9 mouse cellular contexts compared by ENCODE assay signal in the genomic region with DNA sequence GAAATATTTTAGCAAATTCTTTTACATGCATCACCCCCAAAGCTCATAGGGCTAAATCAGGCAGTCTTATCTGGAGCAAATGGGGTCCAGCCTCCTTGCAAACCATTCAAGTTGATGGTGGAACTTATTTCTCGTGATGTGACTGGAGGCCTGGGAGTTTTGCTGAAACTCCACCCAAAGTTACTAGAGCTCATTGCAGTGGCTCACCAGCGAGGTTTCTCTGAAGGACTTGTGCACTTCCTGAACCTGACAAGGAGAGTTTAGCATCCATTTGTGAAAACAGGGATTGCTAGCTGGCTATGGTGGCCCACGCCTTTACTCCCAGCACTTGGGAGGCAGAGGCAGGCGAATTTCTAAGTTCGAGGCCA. TPM values are rescaled to one million over a fixed set of nuclear protein-coding genes. Genes with fewer than 3 reads are reported as not detected.
DNase-seq lines count a peak whose midpoint lies in the region; ATAC-seq and TF ChIP-seq lines count a peak whose summit lies in the region.
"Had no signal": no experiment of that assay in that cellular context is flagged by ENCODE, and none has a peak within 500 bp of the region (broad histone marks: within the 10 kb centered on the region; RNA-seq: fewer than 3 reads in every experiment).

No protein-coding gene starts in this region.

- no peaks in the 10 kb centered on the region for H3K27me3 ChIP-seq in kidney, postnatal 0 days (ENCODE audit: insufficient read depth, low read length)
- H3K27me3 ChIP-seq in midbrain, embryonic 13.5 days = no peaks in the 10 kb centered on the region
- H3K27me3 ChIP-seq in midbrain, postnatal 0 days (ENCODE audit: insufficient read depth, low read length) = no peaks in the 10 kb centered on the region
- H3K27me3 ChIP-seq in limb, embryonic 10.5 days (ENCODE audit: low read depth, poor library complexity, severe bottlenecking) = no peaks in the 10 kb centered on the region
- H3K27me3 ChIP-seq: hindbrain, embryonic 13.5 days; Patski had no signal

- 0 out of 2 replicates have a peak overlapping the region, but pooled peaks have one; percentile 81 for H3K27ac ChIP-seq in kidney, postnatal 0 days
- H3K27ac ChIP-seq in midbrain, embryonic 13.5 days = 0 out of 2 replicates have a peak overlapping the region, but pooled peaks have one; percentile 86
- no peak overlapping the region for H3K27ac ChIP-seq in midbrain, postnatal 0 days (ENCODE audit: low read depth, low read length)
- no peak overlapping the region for H3K27ac ChIP-seq in limb, embryonic 10.5 days

- DNase-seq in kidney, postnatal 0 days (ENCODE audit: low spot score) = no peak
- no peak for DNase-seq in kidney, postnatal 36 days
- no peak for DNase-seq in midbrain, postnatal 0 days (ENCODE audit: low spot score)
- DNase-seq in limb, embryonic 10.5 days (ENCODE audit: low spot score) = no peak
- DNase-seq in embryo, embryonic 9.5 days (ENCODE audit: extremely low spot score) = no peak
- DNase-seq in cerebellum, adult 11 months = no peak

- TF ChIP-seq CTCF in kidney, postnatal 0 days (IDR thresholded peaks at IDR 0.05; ENCODE audit: low read depth) = no peak
- no peak for TF ChIP-seq CTCF in midbrain, postnatal 0 days (IDR thresholded peaks at IDR 0.05)

- no peaks in the 10 kb centered on the region for H3K36me3 ChIP-seq in kidney, postnatal 0 days (ENCODE audit: insufficient read depth, low read length)
- H3K36me3 ChIP-seq in midbrain, embryonic 13.5 days = 0 out of 2 replicates have a peak, but pooled peaks cover 4% of the 10 kb centered on the region
- no peaks in the 10 kb centered on the region for H3K36me3 ChIP-seq in midbrain, postnatal 0 days (ENCODE audit: insufficient read depth, low read length)
- H3K36me3 ChIP-seq in limb, embryonic 10.5 days = no peaks in the 10 kb centered on the region; the same call in 1 of the 2 replicates
- H3K36me3 ChIP-seq: hindbrain, embryonic 13.5 days had no signal

- WGBS in kidney, postnatal 0 days = 76% methylated on average over 5 of the region's 5 CpGs
- 78% methylated on average over 5 of the region's 5 CpGs for WGBS in midbrain, embryonic 13.5 days
- WGBS in midbrain, postnatal 0 days = 87% methylated on average over 5 of the region's 5 CpGs
- 88% methylated on average over 5 of the region's 5 CpGs for WGBS in limb, embryonic 10.5 days

- no peak overlapping the region for H3K4me3 ChIP-seq in kidney, postnatal 0 days (replicated peaks; ENCODE audit: low read depth, low read length)
- H3K4me3 ChIP-seq in midbrain, embryonic 13.5 days (replicated peaks) = no peak overlapping the region
- no peak overlapping the region for H3K4me3 ChIP-seq in midbrain, postnatal 0 days (ENCODE audit: low read depth, low read length)
- H3K4me3 ChIP-seq in limb, embryonic 10.5 days = 0 out of 2 replicates have a peak overlapping the region, but pooled peaks have one; percentile 90

- 0 out of 2 replicates have a peak overlapping the region, but pooled peaks have one; percentile 94 for H3K9ac ChIP-seq in kidney, postnatal 0 days (ENCODE audit: low read depth, low read length)
- no peak overlapping the region for H3K9ac ChIP-seq in midbrain, embryonic 13.5 days (replicated peaks)
- no peak overlapping the region for H3K9ac ChIP-seq in midbrain, postnatal 0 days (replicated peaks; ENCODE audit: low read length, poor library complexity, severe bottlenecking)

- ATAC-seq in kidney, postnatal 0 days (replicated peaks; ENCODE audit: low FRiP score, low read depth) = no peak
- ATAC-seq in midbrain, embryonic 13.5 days = no peak
- no peak for ATAC-seq in midbrain, postnatal 0 days (ENCODE audit: low FRiP score)

- H3K9me3 ChIP-seq in kidney, postnatal 0 days (replicated peaks; ENCODE audit: low read length) = no peaks in the 10 kb centered on the region
- no peaks in the 10 kb centered on the region for H3K9me3 ChIP-seq in midbrain, embryonic 13.5 days
- H3K9me3 ChIP-seq in midbrain, postnatal 0 days (ENCODE audit: low read length) = no peaks in the 10 kb centered on the region
- H3K9me3 ChIP-seq in limb, embryonic 10.5 days (replicated peaks) = no peaks in the 10 kb centered on the region
- H3K9me3 ChIP-seq: hindbrain, embryonic 13.5 days had no signal

- peaks cover 6% of the 10 kb centered on the region; the same call in 1 of the 2 replicates for H3K4me1 ChIP-seq in kidney, postnatal 0 days (replicated peaks; ENCODE audit: insufficient read depth, low read length)
- H3K4me1 ChIP-seq in midbrain, embryonic 13.5 days (replicated peaks) = peaks cover 31% of the 10 kb centered on the region
- H3K4me1 ChIP-seq in midbrain, postnatal 0 days (ENCODE audit: insufficient read depth, low read length) = peaks cover 14% of the 10 kb centered on the region
- peaks cover 34% of the 10 kb centered on the region for H3K4me1 ChIP-seq in limb, embryonic 10.5 days

- H3K4me2 ChIP-seq in kidney, postnatal 0 days (ENCODE audit: low read length) = peak overlapping the region; percentile 93; the same call in 1 of the 2 replicates
- no peak overlapping the region for H3K4me2 ChIP-seq in midbrain, embryonic 13.5 days (replicated peaks)
- no peak overlapping the region for H3K4me2 ChIP-seq in midbrain, postnatal 0 days (ENCODE audit: low read depth, low read length, poor library complexity, severe bottlenecking)

RNA-seq across cellular contexts. Expression of a gene that starts 15.9 kb away (rescaled TPM):
- 3.7 and 7.1 TPM in 2 replicates for polyA plus RNA-seq in kidney, postnatal 0 days (2015; fragmentation: Nextera tagmentation; extraction: Ambion mirVana)
- 3.5 and 4.1 TPM in 2 replicates for polyA plus RNA-seq in midbrain, embryonic 13.5 days (2015; fragmentation: Nextera tagmentation; extraction: Ambion mirVana)
- total RNA-seq in midbrain, postnatal 0 days (2014; rRNA removed) = 19.2 and 26.7 TPM in 2 replicates
- 5.9 and 7.3 TPM in 2 replicates for polyA plus RNA-seq in midbrain, postnatal 0 days (2015; fragmentation: Nextera tagmentation; extraction: Ambion mirVana)
- 3.6 and 4.0 TPM in 2 replicates for polyA plus RNA-seq in limb, embryonic 10.5 days (2016; fragmentation: Nextera tagmentation; extraction: Ambion mirVana)

RNA-seq across cellular contexts. Expression of a gene that starts 32.1 kb away (rescaled TPM):
- polyA plus RNA-seq in kidney, postnatal 0 days (2015; fragmentation: Nextera tagmentation; extraction: Ambion mirVana) = 20.5 and 21.3 TPM in 2 replicates
- 0.89 and 1.2 TPM in 2 replicates for polyA plus RNA-seq in midbrain, embryonic 13.5 days (2015; fragmentation: Nextera tagmentation; extraction: Ambion mirVana)
- total RNA-seq in midbrain, postnatal 0 days (2014; rRNA removed) = 2.0 and 3.6 TPM in 2 replicates
- polyA plus RNA-seq in midbrain, postnatal 0 days (2015; fragmentation: Nextera tagmentation; extraction: Ambion mirVana) = 0.67 and 0.86 TPM in 2 replicates
- 29.7 and 38.7 TPM in 2 replicates for polyA plus RNA-seq in limb, embryonic 10.5 days (2016; fragmentation: Nextera tagmentation; extraction: Ambion mirVana)

RNA-seq across cellular contexts. Expression of a gene that starts 38.4 kb away (rescaled TPM):
- 19.1 and 19.7 TPM in 2 replicates for polyA plus RNA-seq in kidney, postnatal 0 days (2015; fragmentation: Nextera tagmentation; extraction: Ambion mirVana)
- polyA plus RNA-seq in midbrain, embryonic 13.5 days (2015; fragmentation: Nextera tagmentation; extraction: Ambion mirVana) = 13.7 and 16.0 TPM in 2 replicates
- total RNA-seq in midbrain, postnatal 0 days (2014; rRNA removed) = 8.9 and 15.9 TPM in 2 replicates
- polyA plus RNA-seq in midbrain, postnatal 0 days (2015; fragmentation: Nextera tagmentation; extraction: Ambion mirVana) = 13.5 and 14.8 TPM in 2 replicates
- polyA plus RNA-seq in limb, embryonic 10.5 days (2016; fragmentation: Nextera tagmentation; extraction: Ambion mirVana) = 17.9 and 19.6 TPM in 2 replicates

RNA-seq across cellular contexts. Expression of a gene that starts 49.9 kb away (rescaled TPM):
- polyA plus RNA-seq in kidney, postnatal 0 days (2015; fragmentation: Nextera tagmentation; extraction: Ambion mirVana) = 17.5 and 19.5 TPM in 2 replicates
- polyA plus RNA-seq in midbrain, embryonic 13.5 days (2015; fragmentation: Nextera tagmentation; extraction: Ambion mirVana) = 20.6 and 23.5 TPM in 2 replicates
- 22.7 and 23.6 TPM in 2 replicates for total RNA-seq in midbrain, postnatal 0 days (2014; rRNA removed)
- polyA plus RNA-seq in midbrain, postnatal 0 days (2015; fragmentation: Nextera tagmentation; extraction: Ambion mirVana) = 16.2 and 16.7 TPM in 2 replicates
- 31.3 and 31.6 TPM in 2 replicates for polyA plus RNA-seq in limb, embryonic 10.5 days (2016; fragmentation: Nextera tagmentation; extraction: Ambion mirVana)

RNA-seq across cellular contexts. Expression of a gene that starts 59.5 kb away (rescaled TPM):
- polyA plus RNA-seq in kidney, postnatal 0 days (2015; fragmentation: Nextera tagmentation; extraction: Ambion mirVana) = 7.4 and 8.2 TPM in 2 replicates
- 7.6 and 7.8 TPM in 2 replicates for polyA plus RNA-seq in midbrain, embryonic 13.5 days (2015; fragmentation: Nextera tagmentation; extraction: Ambion mirVana)
- total RNA-seq in midbrain, postnatal 0 days (2014; rRNA removed) = 8.7 and 10.3 TPM in 2 replicates
- 5.6 and 6.3 TPM in 2 replicates for polyA plus RNA-seq in midbrain, postnatal 0 days (2015; fragmentation: Nextera tagmentation; extraction: Ambion mirVana)
- polyA plus RNA-seq in limb, embryonic 10.5 days (2016; fragmentation: Nextera tagmentation; extraction: Ambion mirVana) = 12.9 and 14.0 TPM in 2 replicates

Comparison
In these comparisons a context has a peak if more than half of its experiments do, and no peak if none do; other contexts are left out.
1. H3K27ac ChIP-seq: peak in kidney, postnatal 0 days (single experiment) and midbrain, embryonic 13.5 days (single experiment); none in midbrain, postnatal 0 days (single experiment) and limb, embryonic 10.5 days (single experiment).